Mouse (Mus musculus): ENCODE measurements at regions not wholly inside any gene's neighbourhood (a gene's known extent, or its start where the extent isn't known, plus 50 kb on each side); places are given as distances from the start of the nearest gene placed in this dataset.

GRCm38 (mm10) chr10:91270955-91271741 lies 90.0 kb upstream of the Tmpo start:
- TF ChIP-seq GATA1 (IDR thresholded peaks at IDR 0.05; ENCODE audit: borderline replicate concordance, low read length) (no peak), FLI1 (IDR thresholded peaks at IDR 0.05; ENCODE audit: low read length) (no peak)

Data from megakaryocyte, embryonic 14.5 days (primary cell).